Mouse (Mus musculus) heart, embryonic 14.5 days (tissue): Measurements from ENCODE around the gene Slc7a14. TPM values are rescaled to one million over a fixed set of nuclear protein-coding genes. Genes with fewer than 3 reads are reported as not detected.

Experiments
- ATAC-seq: fragments of 200-750 bp; cut with Nextera tagmentation; 2 replicates; pipeline ENCODE4 v1.8.0; 2017; ENCODE audit warnings: low read depth, moderate TSS enrichment; ENCODE audit not compliant: insufficient number of reproducible peaks, insufficient read depth, low FRiP score
- H3K27ac ChIP-seq, 2 experiments: fragments of 200-500 bp in 1 of 2; fragments of 300-500 bp in 1 of 2; sonication (generic) in 1 of 2; replicated peaks in 1 of 2; 2 replicates each; pipeline ENCODE4 v1.5.1; 2012 to 2014; ENCODE audit warnings: low read depth in 2 of 2, low read length in 2 of 2, control low read depth in 1 of 2, mild to moderate bottlenecking in 1 of 2, mixed read lengths in 1 of 2; ENCODE audit not compliant: control insufficient read depth in 1 of 2, insufficient read depth in 1 of 2
- H3K27me3 ChIP-seq: fragments of 300-500 bp; sonication (generic); 2 replicates; pipeline ENCODE4 v1.6.1; 2014; ENCODE audit warnings: mild to moderate bottlenecking, low read length, control low read depth; ENCODE audit not compliant: control insufficient read depth, insufficient read depth
- H3K36me3 ChIP-seq: fragments of 300-500 bp; sonication (generic); 2 replicates; pipeline ENCODE4 v1.6.1; 2014; ENCODE audit warnings: mild to moderate bottlenecking, control low read depth, low read length, mixed read lengths; ENCODE audit not compliant: control insufficient read depth, insufficient read depth
- H3K4me1 ChIP-seq, 2 experiments: fragments of 200-500 bp in 1 of 2; fragments of 300-500 bp in 1 of 2; sonication (generic) in 1 of 2; 2 replicates each; pipeline ENCODE4 v1.6.1; 2012 to 2014; ENCODE audit warnings: low read length in 2 of 2, control low read depth in 1 of 2, mixed read lengths in 1 of 2; ENCODE audit not compliant: control insufficient read depth in 2 of 2, insufficient read depth in 2 of 2
- H3K4me2 ChIP-seq: fragments of 300-500 bp; sonication (generic); 2 replicates; pipeline ENCODE4 v1.6.1; 2014; ENCODE audit warnings: mild to moderate bottlenecking, low read length
- H3K4me3 ChIP-seq, 2 experiments: fragments of 200-500 bp in 1 of 2; fragments of 300-500 bp in 1 of 2; sonication (generic) in 1 of 2; 2 replicates each; pipeline ENCODE4 v1.5.1; 2012 to 2014; ENCODE audit warnings: low read length in 2 of 2, mild to moderate bottlenecking in 2 of 2, control low read depth in 1 of 2, low read depth in 1 of 2, moderate library complexity in 1 of 2; ENCODE audit not compliant: control insufficient read depth in 1 of 2, insufficient read depth in 1 of 2
- H3K9ac ChIP-seq: fragments of 300-500 bp; sonication (generic); 2 replicates; pipeline ENCODE4 v1.6.1; 2014; ENCODE audit warnings: mild to moderate bottlenecking, low read length
- H3K9me3 ChIP-seq: fragments of 300-500 bp; sonication (generic); 2 replicates; pipeline ENCODE4 v1.6.1; 2016; ENCODE audit warnings: low read length, control low read depth; ENCODE audit not compliant: control insufficient read depth
- WGBS: fragments of 180-500 bp; shearing (Covaris S2); extraction: QIAGEN DNeasy Blood & Tissue Kit; methylation state at CpG from one replicate; pipeline ENCODE4 v1.1.7; 2014; 5-methylcytosine and 5-hydroxymethylcytosine counted together
- polyA plus RNA-seq: library from polyadenylated mRNA; unstranded; fragments of >200 nt; fragmentation: Nextera tagmentation; extraction: Ambion mirVana; gene quantifications from 2 replicates; pipeline ENCODE4 v1.2.1, GENCODE M21; 2014

Slc7a14 gene
- polyA plus RNA-seq, 1 experiment from 2014 or later = 0.66 TPM

GRCm38 (mm10) chr3:31260964-31261346, 49.2 kb downstream of the Slc7a14 start:
- 65% methylated on average over 3 of the region's 3 CpGs for WGBS
- Histone ChIP-seq H3K27me3 (no peaks in the 10 kb centered on the region), H3K4me2 (no peak overlapping the region), H3K4me3 (no peak overlapping the region), H3K4me1 (peaks cover 12 to 16% of the 10 kb centered on the region in 2 experiments; a peak in 3 of 4 replicates), H3K9ac (no peak overlapping the region), H3K9me3 (no peaks in the 10 kb centered on the region), H3K27ac (peak overlapping the region; percentile 48 to 52; a peak in 3 of 4 replicates), H3K36me3 (no peaks in the 10 kb centered on the region)
- ATAC-seq = no peak

GRCm38 (mm10) chr3:31260329-31260963, 49.7 kb downstream of the Slc7a14 start:
- peaks cover 12 to 16% of the 10 kb centered on the region in 2 experiments; a peak in 3 of 4 replicates for H3K4me1 ChIP-seq
- no peaks in the 10 kb centered on the region for H3K27me3 ChIP-seq
- no peak overlapping the region for H3K9ac ChIP-seq
- H3K9me3 ChIP-seq = no peaks in the 10 kb centered on the region
- WGBS = 22% methylated on average over 7 of the region's 7 CpGs
- peak; percentile 29; the same call in 1 of the 2 replicates for ATAC-seq
- H3K4me3 ChIP-seq = no peak overlapping the region
- H3K4me2 ChIP-seq = no peak overlapping the region
- H3K36me3 ChIP-seq = no peaks in the 10 kb centered on the region
- H3K27ac ChIP-seq = peak overlapping the region; percentile 48 to 65; a peak in 3 of 4 replicates

- WGBS = 46% methylated on average over 7 of the region's 7 CpGs
- H3K9ac ChIP-seq = no peak overlapping the region
- ATAC-seq = 0 out of 2 replicates have a peak, but pooled peaks have one; percentile 15
- peaks cover 12 to 13% of the 10 kb centered on the region in 2 experiments; a peak in 3 of 4 replicates for H3K4me1 ChIP-seq
- H3K27ac ChIP-seq = peak overlapping the region; percentile 48 to 65; a peak in 2 of 4 replicates
- no peaks in the 10 kb centered on the region for H3K9me3 ChIP-seq
- H3K4me2 ChIP-seq = no peak overlapping the region
- no peaks in the 10 kb centered on the region for H3K36me3 ChIP-seq
- H3K4me3 ChIP-seq = no peak overlapping the region
- no peaks in the 10 kb centered on the region for H3K27me3 ChIP-seq
These were observed 50.5 kb downstream of the Slc7a14 start for GRCm38 (mm10) chr3:31259553-31260255.

DNA sequence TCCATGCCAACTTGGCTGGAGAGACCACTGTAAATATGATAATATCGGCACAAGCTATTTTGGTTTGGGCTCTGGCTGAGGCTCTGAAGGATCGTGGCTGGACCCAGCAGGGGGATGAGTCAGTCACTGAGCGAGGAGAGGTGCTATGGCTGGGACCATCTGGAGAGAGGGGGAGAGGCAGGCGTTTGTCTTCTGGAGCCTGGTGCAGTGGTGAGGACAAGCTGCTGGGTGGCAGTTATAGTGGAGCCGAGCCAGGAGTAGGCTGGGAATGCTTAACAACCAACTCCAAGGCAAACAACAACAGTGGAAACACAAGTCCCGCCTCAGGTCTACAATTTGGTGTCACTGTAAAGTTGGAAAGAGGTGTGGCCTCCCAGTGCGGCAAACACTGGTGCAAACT, 55.8 kb downstream of the Slc7a14 start:
- WGBS = 52% methylated on average over 7 of the region's 7 CpGs
- no peak overlapping the region for H3K4me3 ChIP-seq
- H3K36me3 ChIP-seq = no peaks in the 10 kb centered on the region
- no peaks in the 10 kb centered on the region for H3K9me3 ChIP-seq
- no peak overlapping the region for H3K4me2 ChIP-seq
- H3K4me1 ChIP-seq = no peaks in the 10 kb centered on the region; a peak in 1 of 4 replicates
- no peaks in the 10 kb centered on the region for H3K27me3 ChIP-seq
- no peak overlapping the region for H3K27ac ChIP-seq
- H3K9ac ChIP-seq = no peak overlapping the region
- 0 out of 2 replicates have a peak, but pooled peaks have one; percentile 40 for ATAC-seq

DNA sequence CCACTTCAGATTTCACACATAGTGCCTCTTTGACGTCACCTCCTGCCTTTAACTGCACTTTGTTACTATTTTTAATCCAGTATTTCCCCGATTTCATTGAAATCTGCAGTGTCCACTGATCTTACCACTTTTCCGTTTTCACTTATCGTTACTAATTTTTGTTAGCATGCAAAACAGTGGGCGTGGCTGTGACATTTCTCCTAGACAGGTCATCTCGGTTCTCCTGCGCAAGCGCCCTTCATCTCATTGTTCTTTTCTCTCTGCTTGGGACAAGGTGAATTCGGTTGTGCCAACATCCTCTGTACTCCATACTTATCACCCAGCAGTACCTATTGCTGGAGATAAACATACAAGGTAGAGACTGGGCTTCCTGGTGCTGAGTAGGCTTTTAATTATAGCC, 56.3 kb downstream of the Slc7a14 start:
- no peaks in the 10 kb centered on the region for H3K36me3 ChIP-seq
- H3K9me3 ChIP-seq = no peaks in the 10 kb centered on the region
- H3K27ac ChIP-seq = no peak overlapping the region
- no peak overlapping the region for H3K4me3 ChIP-seq
- no peak for ATAC-seq
- H3K4me1 ChIP-seq = no peaks in the 10 kb centered on the region; a peak in 1 of 4 replicates
- H3K4me2 ChIP-seq = no peak overlapping the region
- H3K27me3 ChIP-seq = no peaks in the 10 kb centered on the region
- 72% methylated on average over 9 of the region's 9 CpGs for WGBS
- H3K9ac ChIP-seq = no peak overlapping the region

DNA sequence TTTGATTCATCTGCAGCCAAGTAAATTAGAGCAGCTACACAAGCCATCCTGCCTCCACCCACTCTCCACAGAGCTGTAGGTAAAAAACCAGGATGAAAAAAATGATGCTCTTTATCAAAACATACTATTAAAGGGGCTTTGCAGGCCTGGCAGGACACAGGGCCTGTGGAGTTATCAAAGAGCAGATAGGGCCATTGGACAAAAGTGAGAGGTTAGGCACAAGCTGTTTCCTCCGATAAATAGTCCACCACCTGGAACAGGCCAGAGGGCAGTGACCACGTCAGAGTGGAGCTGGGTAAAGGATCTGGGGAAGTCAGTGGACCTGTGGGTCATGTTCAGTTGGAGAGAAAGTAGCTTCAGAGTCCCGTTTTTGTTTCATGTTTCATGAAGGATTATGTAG, 57.6 kb downstream of the Slc7a14 start:
- H3K27ac ChIP-seq = no peak overlapping the region
- no peaks in the 10 kb centered on the region; a peak in 1 of 4 replicates for H3K4me1 ChIP-seq
- 54% methylated on average over 3 of the region's 3 CpGs for WGBS
- H3K36me3 ChIP-seq = no peaks in the 10 kb centered on the region
- H3K27me3 ChIP-seq = no peaks in the 10 kb centered on the region
- no peak overlapping the region for H3K9ac ChIP-seq
- ATAC-seq = peak; percentile 59; the same call in 1 of the 2 replicates
- H3K4me3 ChIP-seq = no peak overlapping the region
- H3K4me2 ChIP-seq = no peak overlapping the region
- H3K9me3 ChIP-seq = no peaks in the 10 kb centered on the region

DNA sequence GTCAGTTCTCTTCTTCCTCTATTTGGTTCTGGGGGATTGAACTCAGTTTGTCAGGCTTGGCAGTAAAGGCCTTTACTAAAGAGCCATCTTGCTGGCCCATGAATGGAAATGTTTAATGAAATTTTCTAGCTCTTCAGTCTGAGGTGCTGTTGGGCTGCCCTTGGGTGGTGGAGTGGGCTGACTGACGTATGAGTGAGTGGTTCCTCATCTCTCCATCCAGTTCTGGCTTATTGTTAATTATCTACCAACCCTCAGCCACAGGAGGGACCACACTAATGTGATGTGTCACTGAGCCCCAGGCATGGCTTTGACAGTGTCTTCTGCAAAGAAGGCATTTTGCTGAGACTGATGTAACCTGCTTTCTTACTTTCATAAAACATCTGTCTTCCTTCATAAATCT, 66.7 kb downstream of the Slc7a14 start:
- 77% methylated on average over 1 of the region's 1 CpGs for WGBS
- H3K4me1 ChIP-seq = 0 out of 4 replicates have a peak, but pooled peaks cover 3% of the 10 kb centered on the region in 2 experiments
- H3K9me3 ChIP-seq = no peaks in the 10 kb centered on the region
- no peak overlapping the region for H3K9ac ChIP-seq
- no peak for ATAC-seq
- no peak overlapping the region for H3K4me3 ChIP-seq
- H3K27me3 ChIP-seq = no peaks in the 10 kb centered on the region
- H3K36me3 ChIP-seq = no peaks in the 10 kb centered on the region
- no peak overlapping the region for H3K4me2 ChIP-seq
- H3K27ac ChIP-seq = no peak overlapping the region
